Mouse (Mus musculus) urinary bladder, postnatal 36 days (tissue): ENCODE results near the gene 2200002D01Rik.
"Not testable (repeated sequence)": the region's sequence is repeated elsewhere in the genome, so short reads cannot be mapped to it uniquely, and the experiment has no call there.

ENCODE experiments used
- DNase-seq, 2 experiments: peaks; one replicate each; pipeline ENCODE4 v3.0.0; 2022; ENCODE audit warnings: low spot score in 2 of 2, mixed read lengths in 1 of 2

The 2200002D01Rik gene

DNA sequence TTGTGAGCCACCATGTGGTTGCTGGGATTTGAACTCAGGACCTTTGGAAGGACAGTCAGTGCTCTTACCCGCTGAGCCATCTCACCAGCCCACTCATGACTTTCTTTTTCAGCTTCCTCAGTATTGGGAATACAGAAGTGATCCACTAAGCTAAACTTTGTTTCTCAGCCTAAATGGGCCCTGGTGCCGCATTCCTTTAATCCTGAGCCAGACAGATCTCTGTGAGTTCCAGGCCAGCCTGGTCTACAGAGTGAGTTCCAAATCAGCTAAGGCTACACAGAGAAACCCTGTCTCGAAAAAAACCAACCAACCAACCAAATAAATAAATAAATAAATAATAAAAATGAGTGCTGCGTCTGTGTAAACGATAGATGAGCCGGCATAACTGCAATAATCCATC is 10.7 kb downstream of the 2200002D01Rik start:
- DNase-seq, result not testable (repeated sequence)

DNA sequence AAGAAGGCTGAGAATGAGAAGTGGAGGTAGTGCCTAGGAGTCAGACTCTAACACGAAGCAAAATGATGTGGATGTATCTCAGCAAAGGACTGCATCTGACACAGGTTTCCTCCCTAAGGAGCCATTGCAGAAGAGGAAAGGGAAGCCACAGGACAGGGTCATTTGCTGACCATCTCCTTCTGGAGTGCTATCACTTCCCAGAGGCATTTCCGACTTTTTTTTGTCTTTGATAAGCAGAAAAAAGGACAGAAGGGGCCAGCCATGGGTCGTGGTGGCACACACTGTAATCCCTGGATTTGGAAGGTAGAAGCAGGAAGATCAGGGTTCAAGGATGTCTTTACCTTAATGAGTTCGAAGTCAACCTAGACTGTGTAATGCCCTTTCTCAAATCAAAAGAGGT is 11.7 kb downstream of the 2200002D01Rik start:
- no peak for DNase-seq

DNA sequence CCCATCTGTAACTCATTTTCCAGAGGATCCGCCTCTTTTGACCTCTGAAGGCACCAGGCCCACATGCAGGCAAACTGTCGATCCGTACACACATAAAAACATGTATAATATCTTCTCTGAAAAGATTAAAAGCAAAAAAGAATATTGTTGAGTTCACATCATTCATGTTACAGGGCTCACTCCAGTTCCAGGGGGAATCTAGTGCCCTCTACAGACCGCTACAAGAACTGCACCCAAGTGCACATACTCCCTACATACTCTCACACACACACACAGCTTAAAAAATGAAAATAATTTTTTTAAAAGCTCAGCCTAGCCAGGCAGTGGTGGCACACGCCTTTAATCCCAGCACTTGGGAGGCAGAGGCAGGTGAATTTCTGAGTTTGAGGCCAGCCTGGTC is 13.6 kb downstream of the 2200002D01Rik start:
- no peak for DNase-seq

DNA sequence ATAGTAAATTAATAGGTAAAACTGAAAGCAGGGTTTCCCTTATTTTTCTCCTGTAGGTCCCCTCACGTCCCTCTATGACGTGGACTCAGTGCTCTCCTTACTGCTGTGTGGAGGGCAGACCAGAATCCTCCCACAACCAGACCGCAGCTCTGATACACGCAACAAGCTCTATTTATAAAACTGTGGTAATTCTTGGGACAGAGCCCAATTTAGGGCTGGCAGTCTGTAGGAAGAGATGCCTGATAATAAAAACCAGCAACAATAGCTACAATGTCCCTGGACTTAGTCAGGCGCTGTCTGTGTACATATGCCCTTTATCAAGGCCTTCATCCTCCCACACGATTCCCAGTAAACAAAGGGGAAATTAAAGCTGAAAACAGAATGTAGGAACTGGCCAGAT is 14.5 kb downstream of the 2200002D01Rik start:
- no peak for DNase-seq

DNA sequence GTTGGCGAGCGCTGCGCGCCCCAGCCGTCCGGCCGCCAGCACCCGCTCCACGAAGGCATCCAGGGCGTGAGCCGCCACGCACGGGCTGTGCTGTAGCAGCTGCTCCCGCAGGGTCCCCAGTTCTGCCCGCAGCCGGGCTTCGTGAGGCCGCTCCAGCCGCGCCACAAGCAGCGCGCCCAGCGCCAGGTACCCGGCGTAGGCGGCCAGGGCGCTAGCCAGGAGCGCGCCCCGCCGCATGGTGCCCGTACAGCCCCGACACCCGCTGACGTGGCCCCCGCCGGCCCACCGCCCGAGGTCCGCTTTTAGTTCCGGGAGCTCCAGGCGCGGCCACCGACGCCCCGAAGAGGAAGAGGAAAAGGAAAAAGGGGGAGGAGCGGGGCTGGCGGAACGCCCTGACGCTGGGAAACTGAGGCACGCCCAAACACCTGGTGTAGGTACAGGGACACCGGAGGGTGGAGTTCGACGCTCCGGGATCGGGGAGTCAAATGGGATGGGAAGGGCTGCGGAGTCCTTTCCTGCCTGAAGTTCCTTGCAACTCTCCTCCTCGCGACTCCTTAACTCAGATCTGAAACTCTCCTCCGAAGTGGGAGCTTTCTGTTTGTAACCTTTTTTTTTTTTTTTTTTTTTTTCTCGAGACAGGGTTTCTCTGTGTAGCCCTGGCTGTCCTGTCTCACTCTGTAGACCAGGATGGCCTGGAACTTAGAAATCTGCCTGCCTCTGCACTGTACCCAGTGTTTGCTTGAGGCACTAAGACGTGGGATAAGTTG is 15.8 kb downstream of the 2200002D01Rik start, which contains the start of gene Kcnk6:
Gene Kcnk6, minus strand, starts transcription at position 269 of the 767 bp plus-strand sequence.
- peak in 1 of 2 experiments; percentile 56 for DNase-seq

DNA sequence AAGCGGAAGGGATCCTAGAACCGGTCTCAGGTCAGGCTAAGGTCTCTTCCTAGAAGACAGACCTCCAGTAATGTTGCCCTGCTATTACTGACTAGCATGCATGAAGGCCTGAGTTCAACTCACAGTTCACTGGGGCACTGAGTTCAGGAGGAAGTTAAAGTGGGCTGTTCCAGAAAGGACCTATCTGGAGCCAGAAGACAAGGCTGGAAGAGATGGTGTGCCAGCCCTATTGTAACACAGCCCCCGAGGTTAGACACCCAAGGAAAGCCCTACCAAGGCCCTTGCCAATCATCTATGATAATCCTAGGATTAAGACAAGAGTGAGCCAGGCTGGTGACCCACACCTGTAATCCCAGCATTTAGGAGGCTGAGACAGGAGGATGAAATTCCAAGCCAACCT is 16.7 kb downstream of the 2200002D01Rik start:
- no peak for DNase-seq

DNA sequence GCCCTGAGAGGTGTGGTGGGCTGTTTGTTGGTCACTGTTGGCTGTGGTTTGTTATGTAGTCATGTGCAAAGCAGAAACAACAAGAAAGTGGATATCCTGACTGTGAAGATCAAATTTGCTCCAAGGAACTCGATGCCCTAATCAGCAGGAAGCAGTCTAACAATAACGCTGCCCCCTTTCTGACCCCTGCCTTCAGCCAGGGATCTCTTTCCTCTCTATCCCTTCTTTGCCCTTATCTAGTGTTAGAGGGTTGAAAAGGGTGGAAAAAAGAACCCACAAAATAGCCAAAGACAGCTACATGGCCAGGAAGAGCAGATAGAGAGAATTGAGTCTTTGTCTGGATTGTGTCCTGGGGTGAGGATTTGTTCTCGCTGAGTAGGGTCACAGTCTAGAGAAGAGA is 17.7 kb downstream of the 2200002D01Rik start:
- DNase-seq, result no peak

DNA sequence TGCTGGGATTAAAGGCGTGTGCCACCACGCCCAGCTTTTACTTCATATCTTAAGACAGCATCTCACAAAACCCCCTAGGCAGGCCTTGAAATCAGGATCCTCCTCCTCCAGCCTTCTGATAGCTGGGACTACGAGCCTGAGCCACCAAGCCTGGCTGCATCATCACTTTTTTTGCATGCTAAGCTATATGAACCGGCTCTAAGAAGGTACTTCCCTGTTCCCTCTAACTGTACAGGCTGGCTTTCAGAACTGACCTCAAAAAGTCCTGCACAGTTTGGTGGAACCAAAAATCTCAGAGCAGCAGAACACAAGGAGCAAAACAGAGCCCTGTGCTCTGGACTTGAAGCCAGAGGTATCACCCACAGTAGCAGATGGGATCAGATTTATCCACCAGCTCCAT is 20.1 kb downstream of the 2200002D01Rik start:
- DNase-seq, result no peak

DNA sequence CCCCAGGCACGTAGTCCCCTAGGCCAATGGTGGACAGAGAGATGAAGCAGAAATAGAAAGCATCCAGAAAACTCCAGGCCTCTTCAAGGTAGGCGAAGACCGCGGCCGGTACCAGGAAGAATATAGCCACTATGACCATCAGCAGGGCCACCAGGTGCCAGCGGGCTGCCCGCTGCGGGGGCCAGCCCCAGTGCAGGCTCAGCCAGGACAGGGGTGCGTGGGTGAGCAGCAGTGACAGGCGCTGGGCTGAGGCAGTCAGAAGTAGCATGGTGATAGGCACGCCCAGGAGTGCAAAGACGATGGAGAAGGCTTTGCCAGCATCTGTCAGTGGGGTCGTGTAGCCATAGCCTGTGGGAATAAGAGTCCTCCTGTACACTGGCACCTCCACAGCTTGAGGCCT is 22.7 kb downstream of the 2200002D01Rik start:
- DNase-seq, result no peak

DNA sequence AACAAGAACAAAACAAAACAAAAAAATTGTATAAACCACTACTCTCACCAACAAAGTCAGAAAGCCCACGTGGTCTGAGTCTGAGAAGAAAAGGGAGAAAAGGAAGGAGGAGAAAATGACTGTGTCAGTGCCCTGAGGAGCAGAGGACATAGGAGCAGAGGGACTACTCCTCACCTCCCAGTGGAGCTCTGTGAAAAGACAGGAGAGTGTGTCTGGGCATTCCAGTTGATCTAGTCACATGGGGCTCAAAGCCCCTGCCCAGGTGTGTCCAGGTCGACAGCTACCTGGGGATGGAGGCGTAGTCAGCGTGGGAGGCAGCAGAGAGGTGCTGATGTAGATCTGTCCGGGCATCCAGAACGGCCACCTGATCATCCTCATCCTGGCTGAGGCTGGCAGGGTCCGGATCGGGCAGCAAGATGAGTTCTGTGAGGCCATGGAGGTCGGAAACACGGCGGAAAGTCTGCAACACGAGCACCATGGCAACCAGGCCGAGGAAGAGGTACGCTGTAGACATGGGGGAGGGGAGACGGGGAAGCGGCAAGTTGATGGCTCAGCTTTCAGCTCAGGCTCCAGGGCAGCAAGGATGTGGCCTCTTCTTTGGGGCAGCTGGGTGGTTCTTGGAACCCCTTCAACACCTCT is 23.4 kb downstream of the 2200002D01Rik start:
- no peak for DNase-seq

DNA sequence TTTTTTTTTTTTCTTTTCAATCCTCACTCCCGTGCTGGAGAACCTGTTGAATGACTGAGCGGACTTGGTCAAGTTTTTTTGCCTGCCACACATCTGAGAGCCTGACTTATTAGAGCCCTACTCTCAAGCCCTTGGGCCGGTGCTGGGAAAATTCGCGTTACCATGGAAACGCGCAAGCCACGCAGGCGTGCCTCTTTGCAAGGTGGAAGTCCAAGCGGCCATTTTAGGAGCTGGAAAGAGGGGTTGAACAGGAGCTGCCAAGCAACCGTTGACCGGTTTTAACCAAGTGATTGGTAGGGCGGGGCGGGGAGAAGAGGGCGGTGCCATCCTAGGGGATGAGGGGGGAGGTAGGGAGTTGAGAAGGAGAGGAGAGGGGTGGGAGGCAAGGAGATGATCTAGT is 33.4 kb downstream of the 2200002D01Rik start:
- DNase-seq, result no peak

DNA sequence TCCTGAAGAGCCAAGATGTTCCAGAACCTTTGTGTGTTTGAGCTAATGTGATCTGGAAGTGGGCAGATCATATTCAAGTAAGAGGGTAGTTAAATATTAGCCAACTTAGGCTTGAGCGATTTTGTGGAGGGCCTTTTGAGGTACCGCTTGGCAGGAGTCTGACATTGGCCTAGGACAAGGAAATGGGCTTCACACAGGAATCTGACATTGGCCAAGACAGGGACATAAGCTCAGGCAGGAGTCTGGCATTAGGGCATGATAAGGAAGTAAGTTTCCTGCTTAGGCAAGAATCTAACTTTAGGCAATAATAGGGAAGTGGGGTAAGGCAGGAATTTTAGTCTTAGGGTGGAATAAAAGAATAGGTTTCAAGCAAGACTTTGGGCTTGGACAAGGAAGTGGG is 34.0 kb downstream of the 2200002D01Rik start:
- no peak for DNase-seq

DNA sequence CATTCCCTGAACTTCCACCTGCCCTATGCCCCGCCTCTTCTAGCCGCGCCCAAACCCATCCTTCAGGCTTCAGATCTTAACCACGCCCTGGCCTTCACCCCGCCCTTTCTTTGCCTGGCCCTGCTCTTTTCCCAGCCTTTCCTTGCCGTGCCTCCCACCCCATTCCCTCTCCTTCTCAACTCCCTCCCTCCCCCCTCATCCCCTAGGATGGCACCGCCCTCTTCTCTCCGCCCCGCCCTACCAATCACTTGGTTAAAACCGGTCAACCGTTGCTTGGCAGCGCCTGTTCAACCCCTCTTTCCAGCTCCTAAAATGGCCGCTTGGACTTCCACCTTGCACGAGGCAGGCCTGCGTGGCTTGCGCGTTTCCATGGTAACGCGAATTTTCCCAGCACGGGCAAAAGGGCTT is 34.6 kb downstream of the 2200002D01Rik start, which contains the start of gene Catsperg1:
Gene Catsperg1, minus strand, starts transcription at position 361 of the 408 bp plus-strand sequence.
- DNase-seq, result no peak

DNA sequence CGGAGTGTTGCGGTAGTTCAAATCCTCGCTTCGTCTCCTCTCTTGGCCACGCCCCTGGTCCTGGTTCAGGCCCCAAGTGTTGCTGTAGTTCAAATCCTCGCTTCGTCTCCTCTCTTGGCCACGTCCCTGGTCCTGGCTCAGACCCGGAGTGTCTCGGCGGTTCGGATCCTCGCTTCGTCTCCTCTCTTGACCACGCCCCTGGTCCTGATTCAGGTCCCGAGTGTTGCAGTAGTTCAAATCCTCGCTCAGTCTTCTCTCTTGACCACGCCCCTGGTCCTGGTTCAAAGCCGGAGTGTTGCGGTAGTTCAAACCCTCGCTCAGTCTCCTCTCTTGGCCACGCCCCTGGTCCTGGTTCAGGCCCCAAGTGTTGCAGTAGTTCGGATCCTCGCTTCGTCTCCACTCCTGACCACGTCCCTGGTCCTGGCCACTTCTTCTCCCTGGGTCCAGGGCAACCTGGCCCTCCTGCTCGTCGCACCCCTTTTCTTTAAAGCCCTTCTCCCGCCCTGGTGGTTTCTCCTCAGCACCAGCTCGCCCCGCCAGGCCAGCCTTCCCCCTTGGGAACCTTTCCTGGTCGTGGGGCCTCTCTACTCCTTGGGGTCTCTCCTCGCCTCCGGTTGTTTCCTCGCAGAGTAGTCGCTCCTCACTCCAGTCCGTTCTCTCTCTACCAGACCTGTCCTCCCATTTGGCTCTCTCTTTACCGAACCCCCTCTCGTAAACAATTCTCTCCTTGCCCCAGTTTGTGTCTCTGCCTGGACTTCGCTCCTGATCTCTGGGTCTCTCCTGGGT is 35.3 kb downstream of the 2200002D01Rik start:
- not testable (repeated sequence) for DNase-seq

DNA sequence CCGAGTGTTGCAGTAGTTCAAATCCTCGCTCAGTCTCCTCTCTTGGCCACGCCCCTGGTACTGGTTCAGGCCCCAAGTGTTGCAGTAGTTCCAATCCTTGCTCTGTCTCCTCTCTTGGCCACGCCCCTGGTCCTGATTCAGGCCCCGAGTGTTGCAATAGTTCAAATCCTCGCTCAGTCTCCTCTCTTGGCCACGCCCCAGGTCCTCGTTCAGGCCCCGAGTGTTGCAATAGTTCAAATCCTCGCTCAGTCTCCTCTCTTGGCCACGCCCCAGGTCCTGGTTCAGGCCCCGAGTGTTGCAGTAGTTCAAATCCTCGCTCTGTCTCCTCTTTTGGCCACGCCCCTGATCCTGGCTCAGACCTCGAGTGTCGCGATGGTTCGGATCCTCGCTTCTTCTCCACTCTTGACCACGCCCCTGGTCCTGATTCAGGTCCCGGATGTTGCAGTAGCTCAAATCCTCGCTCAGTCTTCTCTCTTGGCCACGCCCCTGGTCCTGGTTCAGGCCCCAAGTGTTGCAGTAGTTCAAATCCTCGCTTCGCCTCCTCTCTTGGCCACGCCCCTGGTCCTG is 36.0 kb downstream of the 2200002D01Rik start:
- DNase-seq, result peak in 1 of 2 experiments; percentile 23

DNA sequence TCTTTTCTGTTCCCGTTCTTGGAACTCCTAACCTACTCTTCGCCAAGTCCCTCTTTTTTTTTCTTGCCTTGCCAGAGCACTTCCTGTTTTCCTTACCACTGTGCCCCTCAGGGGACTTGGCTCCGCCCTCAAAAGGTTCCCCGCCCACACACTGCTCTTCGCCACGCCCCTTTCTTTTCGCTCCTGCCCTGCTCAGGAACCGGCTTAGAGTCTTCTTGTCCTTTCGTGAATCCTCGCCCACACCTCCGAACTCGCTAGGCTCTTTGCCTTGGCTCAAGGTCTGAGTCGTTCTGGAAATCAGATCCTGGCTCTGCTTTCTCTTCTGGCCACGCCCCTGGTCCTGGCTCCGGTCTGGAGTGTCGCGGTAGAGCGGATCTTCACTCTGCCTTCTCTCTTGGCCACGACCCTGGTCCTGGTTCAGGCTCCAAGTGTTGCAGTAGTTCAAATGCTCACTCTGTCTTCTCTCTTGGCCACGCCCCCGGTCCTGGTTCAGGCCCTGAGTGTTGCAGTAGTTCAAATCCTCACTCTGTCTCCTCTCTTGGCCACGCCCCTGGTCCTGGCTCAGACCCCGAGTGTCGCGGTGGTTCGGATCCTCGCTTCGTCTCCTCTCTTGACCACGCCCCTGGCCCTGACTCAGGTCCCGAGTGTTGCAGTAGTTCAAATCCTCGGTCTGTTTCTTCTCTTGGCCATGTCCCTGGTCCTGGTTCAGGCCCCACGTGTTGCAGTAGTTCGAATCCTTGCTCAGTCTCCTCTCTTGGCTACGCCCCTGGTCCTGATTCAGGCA is 36.7 kb downstream of the 2200002D01Rik start:
- DNase-seq, result peak; percentile 89 to 92

DNA sequence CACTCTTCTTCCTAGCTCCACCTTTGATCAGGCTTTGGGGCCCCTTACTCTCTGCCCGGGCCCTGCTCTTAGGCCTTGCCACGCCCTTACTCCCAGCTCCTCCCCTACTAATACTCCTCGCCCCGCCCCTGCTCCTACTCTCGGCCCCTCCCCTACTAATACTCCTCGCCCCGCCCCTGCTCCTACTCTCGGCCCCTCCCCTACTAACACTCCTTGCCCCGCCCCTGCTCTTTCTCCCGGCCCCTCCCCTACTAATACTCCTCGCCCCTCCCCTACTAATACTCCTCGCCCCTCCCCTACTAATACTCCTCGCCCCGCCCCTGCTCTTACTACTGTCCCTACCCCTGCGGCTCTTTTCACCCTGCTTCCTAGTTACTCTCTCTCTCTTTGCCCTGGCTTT is 37.3 kb downstream of the 2200002D01Rik start:
- DNase-seq, result peak in 1 of 2 experiments; percentile 54

DNA sequence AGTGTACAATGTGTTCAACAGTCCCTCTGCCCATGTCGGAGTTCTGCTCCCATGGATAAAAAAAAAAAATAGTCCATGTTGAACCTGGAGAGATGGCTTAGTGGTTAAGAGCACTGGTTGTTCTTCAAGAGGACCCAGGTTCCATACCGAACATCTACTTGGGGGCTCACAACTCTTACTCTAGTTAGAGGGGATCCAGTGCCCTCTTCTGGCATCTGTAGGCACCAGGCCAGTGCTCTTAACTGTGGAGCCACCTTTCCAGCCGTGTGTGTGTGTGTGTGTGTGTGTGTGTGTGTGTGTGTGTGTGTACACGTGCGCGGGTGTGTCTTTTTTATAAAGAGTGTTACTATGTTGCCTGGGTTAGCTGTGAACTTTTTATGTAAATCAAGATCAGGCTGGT is 45.7 kb downstream of the 2200002D01Rik start:
- no peak for DNase-seq
